In genomic region chr3:141984548-141984947, GRCm38 (mm10) we compare ENCODE assay signal across 21 mouse cellular contexts.
DNase-seq lines count a peak whose midpoint lies in the region; ATAC-seq and TF ChIP-seq lines count a peak whose summit lies in the region.
"Had no signal": no experiment of that assay in that cellular context is flagged by ENCODE, and none has a peak within 500 bp of the region (broad histone marks: within the 10 kb centered on the region; RNA-seq: fewer than 3 reads in every experiment).

No protein-coding gene starts in this region.

- peaks cover 20% of the 10 kb centered on the region for H3K4me1 ChIP-seq in hindbrain, embryonic 10.5 days (replicated peaks)
- peaks cover 8% of the 10 kb centered on the region; the same call in 1 of the 2 replicates for H3K4me1 ChIP-seq in hindbrain, embryonic 12.5 days
- H3K4me1 ChIP-seq in midbrain, postnatal 0 days (ENCODE audit: insufficient read depth, low read length): no peaks in the 10 kb centered on the region
- H3K4me1 ChIP-seq: heart, embryonic 15.5 days; liver, embryonic 13.5 days; neural tube, embryonic 12.5 days had no signal

- no peak overlapping the region for H3K9ac ChIP-seq in hindbrain, embryonic 12.5 days
- H3K9ac ChIP-seq in midbrain, postnatal 0 days (replicated peaks; ENCODE audit: low read length, poor library complexity, severe bottlenecking): no peak overlapping the region
- H3K9ac ChIP-seq: heart, embryonic 15.5 days; liver, embryonic 13.5 days; neural tube, embryonic 12.5 days had no signal

- H3K4me3 ChIP-seq in hindbrain, embryonic 10.5 days: no peak overlapping the region
- no peak overlapping the region for H3K4me3 ChIP-seq in hindbrain, embryonic 12.5 days
- no peak overlapping the region for H3K4me3 ChIP-seq in midbrain, postnatal 0 days (ENCODE audit: low read depth, low read length)
- H3K4me3 ChIP-seq: embryonic facial prominence, embryonic 10.5 days; heart, embryonic 15.5 days; liver, embryonic 13.5 days; neural tube, embryonic 12.5 days had no signal

- H3K27me3 ChIP-seq in hindbrain, embryonic 10.5 days (ENCODE audit: insufficient read depth, poor library complexity, severe bottlenecking): no peaks in the 10 kb centered on the region
- H3K27me3 ChIP-seq in hindbrain, embryonic 12.5 days: no peaks in the 10 kb centered on the region
- H3K27me3 ChIP-seq in midbrain, postnatal 0 days (ENCODE audit: insufficient read depth, low read length): no peaks in the 10 kb centered on the region
- H3K27me3 ChIP-seq: heart, embryonic 15.5 days; liver, embryonic 13.5 days; neural tube, embryonic 12.5 days had no signal

- H3K9me3 ChIP-seq in hindbrain, embryonic 10.5 days: no peaks in the 10 kb centered on the region
- H3K9me3 ChIP-seq in hindbrain, embryonic 12.5 days (replicated peaks): no peaks in the 10 kb centered on the region
- no peaks in the 10 kb centered on the region for H3K9me3 ChIP-seq in midbrain, postnatal 0 days (ENCODE audit: low read length)
- H3K9me3 ChIP-seq: embryonic facial prominence, embryonic 10.5 days; heart, embryonic 15.5 days; liver, embryonic 13.5 days; neural tube, embryonic 12.5 days had no signal

- ATAC-seq in hindbrain, embryonic 12.5 days (ENCODE audit: low FRiP score): no peak
- no peak for ATAC-seq in midbrain, postnatal 0 days (ENCODE audit: low FRiP score)
- ATAC-seq in megakaryocyte-erythroid progenitor cell, adult 5-6 weeks (replicated peaks; ENCODE audit: low FRiP score, low TSS enrichment, poor library complexity, severe bottlenecking): no peak

- H3K4me2 ChIP-seq in hindbrain, embryonic 12.5 days (replicated peaks): no peak overlapping the region
- H3K4me2 ChIP-seq in midbrain, postnatal 0 days (ENCODE audit: low read depth, low read length, poor library complexity, severe bottlenecking): no peak overlapping the region
- H3K4me2 ChIP-seq: heart, embryonic 15.5 days; liver, embryonic 13.5 days; neural tube, embryonic 12.5 days had no signal

- peak; percentile 41 for DNase-seq in hindbrain, embryonic 10.5 days (ENCODE audit: low spot score)
- DNase-seq in R1 (ENCODE audit: low read depth, low spot score): peak; percentile 3
- peak; percentile 35 for DNase-seq in embryo, embryonic 10.5 days (ENCODE audit: low spot score)
- DNase-seq in midbrain, postnatal 0 days (ENCODE audit: low spot score): peak; percentile 6
- no peak for DNase-seq in heart, adult 9 months (ENCODE audit: low spot score in 2 of 2)
- DNase-seq: adrenal gland, postnatal 36 days; cerebellum, adult 11-12 months; cerebellum, postnatal 25 days; heart, postnatal 36 days; kidney, adult 18-20 months; kidney, postnatal 4 days; liver, embryonic 13.5 days; lung, adult 2 months; right cerebral cortex, postnatal 4 days; thymus, adult 2 months had no signal

- WGBS in hindbrain, embryonic 10.5 days: 44% methylated on average over 7 of the region's 7 CpGs
- 45% methylated on average over 7 of the region's 7 CpGs for WGBS in hindbrain, embryonic 12.5 days
- 31% methylated on average over 7 of the region's 7 CpGs for WGBS in midbrain, postnatal 0 days

- TF ChIP-seq CTCF in midbrain, postnatal 0 days (IDR thresholded peaks at IDR 0.05): peak; percentile 12; the same call in 1 of the 2 replicates

- no peaks in the 10 kb centered on the region for H3K36me3 ChIP-seq in hindbrain, embryonic 10.5 days
- no peaks in the 10 kb centered on the region for H3K36me3 ChIP-seq in hindbrain, embryonic 12.5 days
- no peaks in the 10 kb centered on the region for H3K36me3 ChIP-seq in midbrain, postnatal 0 days (ENCODE audit: insufficient read depth, low read length)
- H3K36me3 ChIP-seq: embryonic facial prominence, embryonic 10.5 days; heart, embryonic 15.5 days; liver, embryonic 13.5 days; neural tube, embryonic 12.5 days had no signal

- H3K27ac ChIP-seq in hindbrain, embryonic 10.5 days: peak overlapping the region; percentile 56; the same call in 1 of the 2 replicates
- no peak overlapping the region for H3K27ac ChIP-seq in hindbrain, embryonic 12.5 days
- no peak overlapping the region for H3K27ac ChIP-seq in midbrain, postnatal 0 days (ENCODE audit: low read depth, low read length)
- H3K27ac ChIP-seq: embryonic facial prominence, embryonic 10.5 days; heart, embryonic 15.5 days; liver, embryonic 13.5 days; neural tube, embryonic 12.5 days; stomach, postnatal 0 days had no signal

Comparison
In these comparisons a context has a peak if more than half of its experiments do, and no peak if none do; other contexts are left out.
1. DNase-seq: peak in hindbrain, embryonic 10.5 days (single experiment), R1 (single experiment), embryo, embryonic 10.5 days (single experiment) and midbrain, postnatal 0 days (single experiment); none in heart, adult 9 months (0 of 2).